Mouse (Mus musculus): Measurements from ENCODE around the gene Ccdc62. TPM values are rescaled to one million over a fixed set of nuclear protein-coding genes. Genes with fewer than 3 reads are reported as not detected.

Gene Ccdc62
- total RNA-seq, 2 experiments from 2014 or later = 2.6 to 4.5 TPM

GRCm38 (mm10) chr5:124000824-124001223, 70.3 kb downstream of the Ccdc62 start:
- peak; percentile 94 for TF ChIP-seq CTCF (conservative IDR thresholded peaks at IDR 0.05)
- DNase-seq (ENCODE audit: low spot score in 2 of 2) = peak; percentile 86 to 94
- Histone ChIP-seq H3K4me3 (no peak overlapping the region), H3K27ac (peak overlapping the region; percentile 66)

- Histone ChIP-seq H3K27ac (peak overlapping the region; percentile 66), H3K4me3 (no peak overlapping the region)
- no peak for DNase-seq (ENCODE audit: low spot score in 2 of 2)
- TF ChIP-seq CTCF (conservative IDR thresholded peaks at IDR 0.05) = no peak
Observed at GRCm38 (mm10) chr5:124001274-124001673, 70.8 kb downstream of the Ccdc62 start.

- H3K27ac ChIP-seq = peak overlapping the region; percentile 63
- peak; percentile 60 to 75 for DNase-seq (ENCODE audit: low spot score in 2 of 2)
- TF ChIP-seq CTCF (conservative IDR thresholded peaks at IDR 0.05) = no peak
- no peak overlapping the region for H3K4me3 ChIP-seq
Observed at GRCm38 (mm10) chr5:124002876-124003275, 72.4 kb downstream of the Ccdc62 start.

GRCm38 (mm10) chr5:124003375-124003774, 72.9 kb downstream of the Ccdc62 start:
- no peak for TF ChIP-seq CTCF (conservative IDR thresholded peaks at IDR 0.05)
- no peak overlapping the region for H3K4me3 ChIP-seq
- no peak for DNase-seq (ENCODE audit: low spot score in 2 of 2)
- peak overlapping the region; percentile 63; the same call in 1 of the 2 replicates for H3K27ac ChIP-seq

- DNase-seq (ENCODE audit: low spot score in 2 of 2) = peak in 1 of 2 experiments; percentile 41
- Histone ChIP-seq H3K27ac (peak overlapping the region; percentile 65), H3K4me3 (no peak overlapping the region)
- 0 out of 2 replicates have a peak, but pooled peaks have one; percentile 8 for TF ChIP-seq CTCF (conservative IDR thresholded peaks at IDR 0.05)
Observed at GRCm38 (mm10) chr5:124004356-124005150, 74.1 kb downstream of the Ccdc62 start.

GRCm38 (mm10) chr5:124005151-124005500, 74.6 kb downstream of the Ccdc62 start:
- Histone ChIP-seq H3K4me3 (no peak overlapping the region), H3K27ac (peak overlapping the region; percentile 65)
- no peak for TF ChIP-seq CTCF (conservative IDR thresholded peaks at IDR 0.05)
- DNase-seq (ENCODE audit: low spot score in 2 of 2) = no peak

- TF ChIP-seq CTCF (conservative IDR thresholded peaks at IDR 0.05) = no peak
- H3K4me3 ChIP-seq = no peak overlapping the region
- peak overlapping the region; percentile 55; the same call in 1 of the 2 replicates for H3K27ac ChIP-seq
- DNase-seq (ENCODE audit: low spot score in 2 of 2) = no peak
Observed at GRCm38 (mm10) chr5:124005591-124005990, 75.1 kb downstream of the Ccdc62 start.

GRCm38 (mm10) chr5:124006082-124006873, 75.8 kb downstream of the Ccdc62 start:
- peak overlapping the region; percentile 55; the same call in 1 of the 2 replicates for H3K27ac ChIP-seq
- no peak overlapping the region for H3K4me3 ChIP-seq
- TF ChIP-seq CTCF (conservative IDR thresholded peaks at IDR 0.05) = no peak
- no peak for DNase-seq (ENCODE audit: low spot score in 2 of 2)

GRCm38 (mm10) chr5:124006891-124007491, 76.5 kb downstream of the Ccdc62 start:
- TF ChIP-seq CTCF (conservative IDR thresholded peaks at IDR 0.05) = no peak
- peak overlapping the region; percentile 55; the same call in 1 of the 2 replicates for H3K27ac ChIP-seq
- no peak overlapping the region for H3K4me3 ChIP-seq
- no peak for DNase-seq (ENCODE audit: low spot score in 2 of 2)

GRCm38 (mm10) chr5:124010077-124010476, 79.6 kb downstream of the Ccdc62 start:
- no peak for TF ChIP-seq CTCF (conservative IDR thresholded peaks at IDR 0.05)
- Histone ChIP-seq H3K4me3 (no peak overlapping the region), H3K27ac (peak overlapping the region; percentile 85; the same call in 1 of the 2 replicates)
- no peak for DNase-seq (ENCODE audit: low spot score in 2 of 2)

- Histone ChIP-seq H3K27ac (peak overlapping the region; percentile 85), H3K4me3 (peak overlapping the region; percentile 17; the same call in 1 of the 2 replicates)
- DNase-seq (ENCODE audit: low spot score in 2 of 2) = no peak
- no peak for TF ChIP-seq CTCF (conservative IDR thresholded peaks at IDR 0.05)
Observed at GRCm38 (mm10) chr5:124010910-124011655, 80.6 kb downstream of the Ccdc62 start.

- no peak for TF ChIP-seq CTCF (conservative IDR thresholded peaks at IDR 0.05)
- peak overlapping the region; percentile 9; the same call in 1 of the 2 replicates for H3K4me3 ChIP-seq
- H3K27ac ChIP-seq = peak overlapping the region; percentile 85
- no peak for DNase-seq (ENCODE audit: low spot score in 2 of 2)
Observed at GRCm38 (mm10) chr5:124011927-124012326, 81.4 kb downstream of the Ccdc62 start.
